Mouse (Mus musculus): Measurements from ENCODE around the gene Crtam.
A peak's percentile ranks its signal among the peaks of the same experiment; 100 is the strongest.

Gene Crtam

DNA sequence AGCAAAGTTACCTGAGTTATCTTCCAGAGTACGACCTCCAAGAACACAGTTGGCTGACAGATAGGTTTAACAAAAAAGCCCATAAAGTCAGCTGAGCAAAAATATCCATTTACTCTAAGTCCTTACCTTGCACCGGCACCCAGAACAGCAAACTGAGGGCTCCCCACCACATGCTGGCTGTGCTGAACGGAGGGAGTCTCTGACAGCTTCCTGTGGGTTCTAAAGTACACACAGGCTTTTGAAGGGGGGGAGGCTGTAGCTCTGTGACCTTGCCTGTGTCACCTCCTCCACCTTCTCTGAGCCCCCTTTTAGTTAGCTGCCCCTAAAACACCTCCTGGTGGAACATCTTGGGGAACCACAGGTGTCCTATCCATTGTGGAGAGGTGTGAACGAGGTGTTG lies at the start of gene Crtam:
TSS of gene Crtam (minus strand) at position 214 of the 400 bp plus-strand sequence.
- no peak for DNase-seq (ENCODE audit: low read depth, low spot score)

DNA sequence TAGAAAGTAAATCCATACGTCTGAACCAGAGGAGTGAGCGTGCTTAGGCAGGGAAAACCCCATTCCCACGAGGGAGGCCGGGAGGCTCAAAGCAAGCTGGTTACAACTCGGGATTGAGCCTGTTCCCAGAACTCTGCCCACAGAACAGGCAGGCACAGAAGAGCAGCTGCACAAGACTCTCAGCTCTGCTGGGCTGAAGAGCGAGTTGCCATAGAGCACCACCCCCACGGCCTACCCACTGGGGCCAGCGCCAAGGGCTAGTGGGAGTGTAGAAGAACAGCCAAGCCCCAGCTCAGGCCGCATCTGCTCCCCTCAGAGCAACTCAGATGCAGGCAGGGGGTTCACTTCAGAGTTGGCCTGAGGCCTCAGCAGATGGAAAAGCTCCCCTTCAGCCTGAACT lies 49.7 kb upstream of the Crtam start:
- DNase-seq (ENCODE audit: low read depth, low spot score): no peak

DNA sequence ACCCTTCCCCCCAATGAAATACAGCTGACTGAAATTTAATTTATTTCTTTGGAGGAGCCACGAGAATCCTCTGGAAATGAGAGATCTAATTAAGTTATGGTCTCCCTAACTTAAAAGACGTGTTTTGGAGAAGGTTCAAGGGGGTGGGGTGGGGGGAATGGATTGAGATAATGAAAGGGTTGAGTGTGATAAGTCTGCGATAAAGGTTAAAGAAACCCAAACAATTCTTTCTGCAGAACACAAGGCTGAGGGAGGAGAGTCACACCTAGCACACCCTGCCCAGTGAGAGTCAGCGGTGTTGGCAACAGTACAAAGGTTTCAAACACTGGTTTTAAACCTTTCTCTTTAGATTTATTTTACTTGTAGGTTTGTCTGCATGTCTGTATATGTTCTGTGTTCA lies 49.0 kb upstream of the Crtam start:
- no peak for DNase-seq (ENCODE audit: low read depth, low spot score)

DNA sequence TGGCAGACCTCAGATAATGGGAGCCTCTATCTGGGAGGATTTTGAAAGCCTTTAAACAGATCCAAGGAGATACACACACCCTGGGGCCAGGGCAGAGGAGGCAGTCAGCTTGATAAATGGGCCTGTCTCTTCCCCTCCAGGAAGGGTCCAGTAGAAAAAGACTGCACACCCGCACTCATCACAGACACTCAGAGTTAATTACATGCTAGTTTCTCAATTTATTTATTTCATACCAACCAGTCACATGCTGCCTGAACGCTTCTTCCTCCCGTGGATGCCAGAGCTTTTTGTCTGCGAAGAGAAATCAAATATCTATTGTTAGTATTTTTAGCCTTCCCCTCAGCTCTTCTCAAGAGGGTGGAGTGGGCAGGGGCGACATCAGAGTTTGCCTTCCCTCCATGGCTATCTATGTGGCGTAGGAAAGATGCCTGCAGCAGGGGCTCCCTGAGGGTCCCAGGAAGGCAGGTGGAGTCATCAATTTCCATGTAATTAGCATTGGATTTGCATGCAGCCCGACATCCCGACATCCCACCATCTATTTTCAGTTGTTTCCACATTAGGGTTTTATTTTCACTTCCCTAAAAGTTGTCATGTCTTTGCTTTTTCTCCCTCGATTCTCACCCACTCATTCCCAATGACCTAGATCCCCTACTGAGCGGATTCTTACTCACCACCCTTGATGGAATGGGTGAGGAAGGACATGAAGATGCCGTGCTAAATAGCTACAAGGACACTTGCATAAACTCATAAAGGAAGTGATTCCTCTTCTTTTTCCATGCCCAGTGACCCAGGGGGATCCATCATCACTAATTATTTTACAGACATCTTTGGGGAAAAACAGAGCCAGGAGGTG lies 46.9 kb upstream of the Crtam start:
- no peak for DNase-seq (ENCODE audit: low read depth, low spot score)

DNA sequence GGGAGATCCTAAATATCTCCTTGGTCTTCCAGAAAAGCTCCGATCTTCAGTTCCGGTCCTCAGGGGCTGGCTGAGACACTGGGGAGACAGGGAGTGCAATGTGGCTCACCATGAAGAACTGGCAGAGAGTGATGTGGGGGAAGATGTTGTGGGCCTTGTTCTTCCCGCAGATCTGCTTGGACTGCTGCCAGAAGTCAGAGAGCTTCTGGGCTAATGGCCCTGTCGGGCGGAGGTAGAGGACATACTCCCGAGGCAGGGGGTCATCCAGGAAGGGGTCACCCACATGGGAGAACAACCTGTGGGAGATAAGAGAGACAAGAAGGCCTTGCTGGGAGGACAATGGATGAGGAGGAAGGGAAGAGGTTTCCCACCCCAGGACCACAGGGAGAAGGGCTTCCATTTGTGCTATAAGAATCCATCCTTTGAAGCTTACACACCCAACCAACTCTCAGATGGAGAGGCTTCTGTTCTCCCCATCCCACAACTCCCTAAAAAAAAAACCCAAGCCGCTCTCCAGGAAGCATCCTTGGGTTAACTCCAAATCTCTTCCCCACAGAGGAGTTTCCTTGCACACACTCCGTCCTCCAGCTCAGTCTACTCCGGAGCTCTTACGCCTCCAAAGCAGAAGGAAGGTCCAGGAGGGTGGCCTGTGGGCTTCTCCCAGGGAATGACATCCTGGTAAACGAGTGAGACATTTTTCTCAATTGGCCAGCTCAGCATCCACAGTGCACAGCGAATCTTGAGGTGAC lies 46.1 kb upstream of the Crtam start:
- DNase-seq (ENCODE audit: low read depth, low spot score): no peak

DNA sequence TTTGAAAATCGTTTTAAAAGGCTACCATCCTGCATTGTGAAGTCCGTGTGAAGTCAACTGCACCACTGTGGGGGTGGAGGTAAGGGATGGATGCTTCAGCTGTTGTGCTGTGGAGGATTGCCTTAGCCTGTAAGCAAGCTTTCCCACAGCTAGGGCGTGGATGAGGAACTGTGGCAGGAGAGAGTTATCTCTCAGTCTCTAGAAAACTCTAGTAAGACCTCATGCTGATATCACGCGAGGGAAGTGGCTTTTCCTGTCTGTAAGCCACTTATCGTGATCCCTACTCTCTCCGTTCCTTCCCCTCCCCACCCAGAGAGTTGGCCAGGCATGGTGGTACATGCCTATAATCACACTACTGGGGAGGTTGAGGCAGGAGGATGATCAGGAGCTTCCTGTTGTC lies 44.9 kb upstream of the Crtam start:
- no peak for DNase-seq (ENCODE audit: low read depth, low spot score)

DNA sequence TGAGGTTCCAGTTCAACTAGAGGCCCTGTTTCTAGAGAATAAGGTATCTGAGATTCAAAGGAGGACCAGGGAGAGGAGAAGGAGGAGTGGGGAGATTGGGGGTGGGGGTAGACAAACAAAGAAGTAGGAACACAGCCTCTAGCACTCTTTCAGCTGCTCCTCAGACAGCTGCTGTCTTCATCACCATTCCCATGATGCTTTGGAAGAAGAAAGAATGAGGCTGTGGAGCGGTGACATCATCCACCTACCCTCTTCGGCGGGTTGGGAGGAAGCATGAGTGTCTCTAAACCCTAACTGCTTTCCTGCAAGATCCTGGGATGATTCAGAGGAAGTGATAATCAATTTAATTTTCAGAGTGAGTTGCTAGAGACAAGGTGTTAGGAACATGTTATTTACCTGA lies 44.4 kb upstream of the Crtam start:
- no peak for DNase-seq (ENCODE audit: low read depth, low spot score)

DNA sequence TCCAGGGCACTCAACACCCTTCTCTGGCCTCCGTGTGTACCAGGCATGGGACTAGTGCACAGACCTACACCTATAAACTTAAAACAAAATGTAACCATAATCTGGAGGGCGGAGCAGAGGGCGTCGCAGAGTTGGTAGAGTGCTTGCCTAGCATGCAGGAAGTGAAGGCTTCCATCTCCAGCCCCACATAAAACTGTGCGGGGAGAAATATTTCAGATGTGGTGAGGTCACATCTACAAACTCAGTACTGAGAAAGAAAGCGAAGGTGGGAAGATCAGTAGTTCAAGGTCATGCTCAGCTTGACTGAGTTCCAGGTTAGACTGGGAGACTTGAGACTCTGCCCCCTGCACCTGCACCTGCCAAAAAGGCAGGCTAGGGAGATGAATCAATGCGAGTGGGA lies 43.8 kb upstream of the Crtam start:
- no peak for DNase-seq (ENCODE audit: low read depth, low spot score)

DNA sequence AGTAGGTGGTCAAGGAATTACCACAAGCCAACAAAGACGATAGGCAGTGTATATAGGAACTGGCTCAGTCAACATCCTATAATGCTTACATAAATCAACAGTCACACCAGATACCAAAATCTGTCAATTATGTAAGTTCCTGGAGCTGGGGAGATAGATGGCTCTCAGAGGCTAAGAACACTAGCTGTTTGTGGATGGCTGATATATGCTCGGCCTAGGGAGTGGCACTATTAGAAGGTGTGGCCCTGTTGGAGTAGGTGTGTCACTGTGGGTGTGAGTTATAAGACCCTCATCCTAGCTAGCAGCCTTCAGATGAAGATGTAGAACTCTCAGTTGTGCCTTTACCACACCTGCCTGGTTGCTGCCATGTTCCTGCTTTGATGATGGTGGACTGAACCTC lies 43.2 kb upstream of the Crtam start:
- no peak for DNase-seq (ENCODE audit: low read depth, low spot score)

DNA sequence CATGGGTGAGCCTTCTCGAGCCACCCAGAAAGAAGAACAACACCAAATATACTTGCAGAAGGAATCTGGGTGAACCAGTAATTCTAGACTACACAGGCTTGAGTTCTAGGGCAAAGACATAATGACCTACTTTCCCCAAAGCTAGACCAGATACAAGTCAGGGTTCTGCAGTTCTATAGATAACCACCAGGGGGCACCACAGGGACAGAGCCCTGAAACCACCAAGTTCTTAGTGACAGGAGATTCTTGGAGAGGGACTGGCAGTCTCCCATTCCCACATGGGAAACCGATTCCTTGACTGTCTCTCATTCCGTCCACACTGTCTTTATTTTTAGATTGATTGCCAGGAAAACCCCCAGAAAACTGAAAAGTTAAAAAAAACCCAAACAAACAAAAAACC lies 40.2 kb upstream of the Crtam start:
- peak; percentile 70 for DNase-seq (ENCODE audit: low read depth, low spot score)

DNA sequence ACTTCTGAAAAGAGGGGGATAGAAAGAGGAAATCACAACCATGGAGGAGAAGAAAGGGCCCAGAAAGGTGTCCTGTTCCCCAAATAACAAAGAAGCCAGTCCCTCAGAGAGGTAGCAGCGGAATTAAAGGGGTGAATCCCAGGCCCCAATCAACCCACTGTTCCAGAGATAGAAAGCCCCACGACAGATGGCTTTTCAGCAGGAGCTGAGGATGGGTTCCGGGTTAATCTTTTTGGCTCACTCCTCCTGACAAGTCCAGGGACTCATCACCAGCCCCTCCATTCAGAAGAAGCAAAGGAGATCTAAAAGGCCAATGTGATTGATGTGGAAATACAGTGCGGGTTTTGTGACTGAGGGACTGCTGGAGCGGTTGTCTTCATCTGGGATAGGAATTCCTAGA lies 39.2 kb upstream of the Crtam start:
- DNase-seq (ENCODE audit: low read depth, low spot score): no peak

DNA sequence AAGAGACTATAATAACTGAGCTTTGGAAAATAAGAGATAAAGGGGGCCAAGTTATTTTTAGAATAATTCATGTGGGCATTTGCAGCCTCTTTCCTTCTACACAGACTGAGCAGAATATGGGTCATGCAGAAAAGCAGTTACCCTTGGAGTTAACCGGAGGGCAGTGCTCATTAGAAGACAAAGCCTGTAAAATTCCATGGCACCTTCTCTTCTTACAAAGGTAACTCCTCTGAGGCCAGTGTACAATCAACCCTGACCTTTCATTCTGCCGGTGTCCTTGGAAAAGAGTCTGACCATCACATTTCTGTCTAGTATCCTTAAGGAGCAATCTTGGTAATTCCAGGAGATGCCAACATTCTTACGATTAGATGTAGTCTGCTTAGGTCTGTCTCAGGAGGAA lies 37.0 kb upstream of the Crtam start:
- no peak for DNase-seq (ENCODE audit: low read depth, low spot score)

DNA sequence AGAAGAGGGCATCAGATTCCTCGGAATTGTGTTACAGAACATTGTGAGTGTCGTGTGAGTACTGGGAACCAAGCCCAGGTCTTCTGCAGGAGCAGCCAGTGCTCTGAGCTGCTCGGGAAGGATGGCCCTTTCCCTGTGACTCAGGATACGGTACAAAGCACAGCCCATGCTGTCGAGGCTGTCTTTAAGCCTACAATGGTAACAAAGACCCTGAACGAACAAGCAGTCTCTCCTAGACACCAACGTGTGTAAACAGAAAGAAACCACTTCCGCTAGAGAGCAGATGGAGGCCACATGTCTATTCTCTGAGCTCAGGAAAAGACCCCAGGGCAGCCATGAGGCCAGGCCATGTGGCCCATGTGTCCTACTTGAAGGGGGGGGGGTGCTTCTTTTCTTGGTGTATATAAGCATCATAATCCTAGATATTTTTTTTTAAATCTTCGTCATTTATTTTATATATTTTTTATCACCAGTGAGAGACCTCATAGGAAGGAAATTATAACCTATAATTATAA lies 33.8 kb upstream of the Crtam start:
- no peak for DNase-seq (ENCODE audit: low read depth, low spot score)

DNA sequence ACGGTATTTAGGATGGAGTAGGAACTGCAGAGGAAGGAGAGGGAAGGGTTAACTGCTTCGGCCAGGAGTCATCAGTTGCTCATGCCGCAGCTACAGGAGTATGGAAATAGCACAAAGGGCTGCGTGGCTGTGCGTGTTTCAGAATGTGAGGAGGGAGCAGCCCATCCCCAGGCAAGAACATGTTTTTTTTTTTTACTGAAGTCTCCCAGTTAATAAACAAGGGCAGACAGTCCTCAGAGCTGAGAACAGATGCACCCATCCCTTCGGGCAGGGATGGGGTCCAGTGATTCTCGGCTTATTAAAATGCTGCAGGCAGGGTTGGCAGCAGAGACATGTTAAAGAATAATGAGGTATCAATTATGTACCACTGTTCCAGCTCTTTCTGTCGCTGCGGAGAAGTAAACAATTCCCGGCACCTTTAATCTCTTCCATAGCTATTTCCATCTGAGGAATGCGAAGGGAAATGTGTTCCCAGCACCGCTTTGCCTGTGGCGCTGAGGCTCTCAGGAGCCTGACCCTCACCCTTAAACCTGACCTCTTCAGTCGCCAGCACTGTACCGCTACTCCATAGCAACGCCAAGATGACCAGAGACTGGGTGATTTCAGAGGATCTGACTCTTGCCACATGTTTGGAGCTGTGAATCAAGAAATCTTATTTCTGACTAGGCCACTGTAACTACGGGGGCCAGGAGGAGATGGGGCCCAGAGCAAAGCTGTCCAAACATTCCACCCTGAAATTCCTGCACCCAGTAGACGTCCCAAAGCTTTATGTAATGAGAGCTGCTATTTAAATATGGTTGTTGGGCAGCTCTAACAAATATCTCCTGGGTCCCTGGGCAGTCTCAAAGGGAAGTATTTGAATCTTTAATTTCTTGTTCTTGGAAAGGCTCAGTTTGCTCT lies 27.4 kb upstream of the Crtam start:
- no peak for DNase-seq (ENCODE audit: low read depth, low spot score)

DNA sequence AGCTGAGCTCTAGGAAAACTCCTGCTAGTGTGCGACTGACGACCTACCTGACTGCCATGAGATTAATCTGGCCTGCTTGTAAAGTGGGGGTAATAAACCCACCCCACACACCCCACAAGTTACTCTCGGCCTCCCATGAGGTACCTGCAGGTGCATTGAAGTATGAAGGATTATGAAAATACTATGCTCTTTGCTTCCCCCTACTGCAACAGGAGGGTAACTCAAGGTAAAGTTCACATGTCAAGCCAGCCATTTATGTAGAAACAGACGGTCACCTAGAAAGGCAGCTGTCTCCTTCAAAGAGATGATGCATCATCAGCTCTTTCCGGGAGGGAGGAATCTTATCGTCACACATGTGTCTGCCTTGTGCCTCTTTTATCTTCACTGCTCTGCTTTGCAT lies 25.4 kb upstream of the Crtam start:
- DNase-seq (ENCODE audit: low read depth, low spot score): no peak

DNA sequence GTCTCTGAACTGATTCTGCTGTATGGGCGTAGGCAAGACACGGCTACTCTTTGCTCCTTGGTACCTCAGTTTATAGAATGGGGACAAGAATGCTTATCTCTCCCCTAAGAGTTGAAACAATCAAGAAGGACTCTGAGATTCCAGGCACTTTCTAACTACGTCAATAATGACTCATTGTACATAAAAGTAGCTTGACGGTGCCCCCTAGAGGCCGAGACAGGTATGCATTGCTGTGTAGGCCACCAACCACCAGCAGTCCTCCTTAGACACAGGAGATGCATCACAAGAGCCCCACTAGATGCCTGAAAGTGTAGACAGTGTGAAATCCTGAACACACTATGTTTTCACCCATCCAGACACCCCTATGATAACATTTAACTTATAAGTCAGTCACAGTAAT lies 24.0 kb upstream of the Crtam start:
- no peak for DNase-seq (ENCODE audit: low read depth, low spot score)

DNA sequence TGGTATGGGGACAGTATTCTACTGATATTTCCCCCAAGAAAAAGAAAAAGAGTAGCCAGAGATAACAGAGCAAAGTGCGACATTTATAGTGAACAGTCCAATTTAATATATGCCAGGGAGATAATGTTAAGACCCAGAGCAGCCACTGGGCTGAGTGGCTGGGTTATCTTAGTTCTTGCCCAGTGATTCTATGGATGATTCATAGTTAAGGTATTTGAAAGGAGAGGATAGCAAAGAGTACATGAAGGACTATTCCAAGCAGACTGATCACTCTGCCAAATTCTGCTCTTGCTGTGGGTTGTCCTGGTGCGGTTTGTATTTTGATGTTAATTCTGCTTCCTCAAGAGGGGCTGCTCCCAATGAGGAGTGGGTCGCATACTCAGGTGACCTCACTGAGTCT lies 17.3 kb upstream of the Crtam start:
- no peak for DNase-seq (ENCODE audit: low read depth, low spot score)

DNA sequence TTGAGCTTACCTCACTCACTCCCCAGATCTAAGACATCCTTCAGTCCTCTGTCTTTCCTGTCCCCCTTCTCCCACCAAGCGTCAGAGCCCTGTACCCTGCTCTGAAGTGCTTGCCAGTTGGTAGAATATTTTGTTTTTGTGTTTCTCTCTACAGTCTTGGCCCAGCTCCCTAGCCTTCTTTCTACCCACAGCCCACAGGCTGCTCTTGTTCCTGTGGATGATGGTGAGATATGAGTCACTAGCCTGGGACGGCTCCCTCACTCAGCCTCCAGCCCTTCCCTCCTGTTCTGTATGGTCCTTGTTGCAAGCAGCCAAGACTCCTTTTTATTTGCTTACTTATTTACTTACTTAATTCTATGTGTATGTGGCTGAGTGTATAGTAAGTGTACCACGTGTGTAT lies 16.1 kb upstream of the Crtam start:
- no peak for DNase-seq (ENCODE audit: low read depth, low spot score)

DNA sequence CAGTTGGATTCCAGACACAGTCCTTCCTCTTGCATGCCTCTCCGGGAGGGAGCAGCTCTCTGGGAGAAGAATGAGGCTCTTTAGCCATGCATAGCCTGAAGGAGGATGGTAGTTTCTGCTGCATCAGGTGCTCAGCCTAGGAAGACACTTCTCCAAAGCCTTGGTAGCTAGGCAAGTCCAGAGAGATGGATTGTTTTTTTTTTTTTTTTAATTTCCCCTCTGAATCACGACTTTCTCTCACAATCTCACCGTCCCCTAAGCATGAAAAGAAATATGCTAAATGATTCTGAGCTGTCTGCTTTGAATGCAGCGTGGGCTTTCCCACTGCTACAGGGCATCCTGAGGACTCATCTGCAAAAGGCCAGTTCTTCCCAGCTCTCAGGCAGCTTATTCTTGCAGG lies 10.1 kb upstream of the Crtam start:
- no peak for DNase-seq (ENCODE audit: low read depth, low spot score)

DNA sequence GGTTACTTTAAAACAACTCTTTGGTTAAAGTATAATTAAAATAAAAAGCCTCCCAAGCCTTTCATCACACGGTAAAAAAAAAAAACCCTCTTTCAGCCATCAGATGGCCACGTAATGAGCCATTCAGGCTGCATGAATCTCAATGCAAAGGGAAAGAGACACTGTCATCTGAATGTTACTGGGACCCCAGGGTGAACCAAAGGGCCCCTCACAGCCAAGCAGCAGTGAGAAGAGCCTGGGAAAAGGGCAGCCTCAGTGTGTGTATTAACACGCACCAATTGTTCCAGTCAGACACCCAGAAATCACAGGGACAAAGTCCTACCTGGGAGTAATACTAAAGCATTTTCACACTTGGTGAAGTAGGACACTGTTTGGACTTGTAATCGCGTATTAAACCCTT lies 8.0 kb upstream of the Crtam start:
- no peak for DNase-seq (ENCODE audit: low read depth, low spot score)

DNA sequence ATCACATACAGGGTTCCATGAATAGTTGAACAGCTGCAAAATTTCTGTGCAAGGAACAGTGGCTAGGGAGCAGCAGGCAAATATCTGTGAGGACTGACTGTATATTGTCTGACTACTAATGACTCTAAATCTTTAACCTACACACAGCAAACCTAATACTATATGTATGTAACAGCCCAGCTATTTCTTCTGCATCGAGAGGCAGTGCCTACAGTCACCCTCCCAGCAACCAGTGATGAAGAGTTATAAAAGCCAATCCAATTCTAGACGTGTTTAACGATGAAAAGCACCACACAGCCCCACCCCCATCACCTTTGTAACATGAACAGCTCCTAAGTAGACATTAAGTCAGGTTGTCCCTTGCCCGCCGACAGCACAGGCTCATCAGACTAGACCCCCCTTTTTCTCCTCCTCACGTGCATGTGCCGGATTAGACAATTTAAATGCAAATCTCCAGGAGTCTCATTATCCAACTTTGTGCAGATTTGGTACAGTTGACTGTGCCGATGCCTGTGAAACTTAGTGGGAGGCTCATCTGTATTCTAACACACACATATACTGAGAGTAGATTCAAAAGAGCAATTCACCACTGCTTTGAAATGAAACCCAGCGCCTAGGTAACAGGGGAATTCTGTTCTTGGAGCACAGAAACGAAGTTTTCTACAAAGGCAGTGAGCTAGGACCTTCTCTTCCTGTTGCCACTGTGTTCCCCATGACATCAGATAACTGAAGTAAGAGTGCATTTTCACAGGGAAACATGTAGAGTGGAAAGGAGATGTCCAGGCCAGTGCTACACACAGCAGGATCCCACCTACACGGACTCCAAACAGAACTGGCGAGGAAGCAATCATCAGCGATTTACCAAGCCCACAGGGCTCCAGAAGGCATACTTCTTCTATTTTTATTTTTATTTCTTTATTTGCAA lies 7.3 kb upstream of the Crtam start:
- DNase-seq (ENCODE audit: low read depth, low spot score): no peak
